Mouse (Mus musculus) lung, postnatal 0 days (tissue): ENCODE results near the gene Arhgap21.

Experiments used
- CTCF ChIP-seq: IDR thresholded peaks from 2 replicates; pipeline ENCODE4 v1.5.1; 2016; ENCODE audit warnings: antibody characterized with exemption, mild to moderate bottlenecking
- EP300 ChIP-seq: IDR thresholded peaks from 2 replicates; pipeline ENCODE4 v1.6.1; 2016; ENCODE audit warnings: antibody characterized with exemption, mild to moderate bottlenecking, control low read depth

- no peak for TF ChIP-seq CTCF
- no peak for TF ChIP-seq EP300
These were observed 41.5 kb upstream of the Arhgap21 start for GRCm38 (mm10) chr2:21010219-21010618.
